Mouse (Mus musculus) adrenal gland, postnatal 4 days (tissue): ENCODE results near the gene Ctsf. TPM values are rescaled to one million over a fixed set of nuclear protein-coding genes. Genes with fewer than 3 reads are reported as not detected.

ENCODE experiments used
- DNase-seq, 2 experiments: peaks; one replicate each; pipeline ENCODE4 v3.0.0; 2021 to 2022; ENCODE audit warnings: low spot score in 2 of 2, mixed read lengths in 2 of 2
- total RNA-seq, 2 experiments: library from RNA; stranded (reverse); gene quantifications; 2 replicates each; pipeline ENCODE4 v1.2.3; 2021

Gene Ctsf
- total RNA-seq, 2 experiments from 2014 or later: 256 to 274 TPM

GRCm38 (mm10) chr19:4908107-4908506, 53.2 kb downstream of the Ctsf start:
- DNase-seq: no peak

DNA sequence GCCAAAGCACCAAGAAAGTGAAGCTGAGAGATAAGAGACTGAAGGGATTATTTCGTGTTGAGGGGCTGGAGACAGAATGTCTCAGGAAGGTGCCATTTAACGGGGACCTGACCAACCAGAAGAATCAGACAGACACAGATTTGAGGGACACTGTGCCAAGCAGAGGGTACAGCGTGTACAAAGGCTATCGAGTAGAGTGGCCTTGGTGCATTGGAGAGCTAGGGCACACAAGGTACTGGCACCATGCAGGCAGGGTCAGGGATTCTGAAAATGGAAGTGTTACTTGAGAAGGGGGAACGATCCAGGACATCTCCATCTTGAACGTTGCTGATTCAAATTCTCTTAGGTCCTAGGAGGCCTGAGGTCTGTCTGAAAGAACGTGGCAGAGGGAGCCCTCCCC, 54.4 kb downstream of the Ctsf start:
- DNase-seq: no peak

Other genes with a start within 250 kb of the Ctsf start
- gene Lrfn4, start 239.5 kb upstream of the Ctsf start, total RNA-seq: 10 to 100 TPM; 15.8 to 20.0 TPM
- gene Rce1, start 229.5 kb upstream of the Ctsf start, total RNA-seq: 10 to 100 TPM; 35.7 to 39.5 TPM
- under 1 TPM; 0.28 to 0.56 TPM for gene Gm960, start 156.5 kb upstream of the Ctsf start, total RNA-seq
- gene Sptbn2, start 144.0 kb upstream of the Ctsf start, total RNA-seq: 1 to 10 TPM; 4.7 to 5.3 TPM
- 10 to 100 TPM; 15.7 to 15.9 TPM for gene Rbm4b, start 98.6 kb upstream of the Ctsf start, total RNA-seq
- 10 to 100 TPM; 65.4 to 65.7 TPM for gene Rbm4, start 61.2 kb upstream of the Ctsf start, total RNA-seq
- 10 to 100 TPM; 15.1 to 27.1 TPM for gene Gm21992, start 43.5 kb upstream of the Ctsf start, total RNA-seq
- 10 to 100 TPM; 55.8 to 57.7 TPM for gene Rbm14, start 43.5 kb upstream of the Ctsf start, total RNA-seq
- gene Ccs, start 15.8 kb upstream of the Ctsf start, total RNA-seq: 10 to 100 TPM; 87.5 to 98.7 TPM
- under 1 TPM in 1 of 2 experiments, not detected in 1; 0.17 TPM for gene Ccdc87, start 15.8 kb upstream of the Ctsf start, total RNA-seq
- gene Actn3, start 22.8 kb downstream of the Ctsf start, total RNA-seq: 10 to 100 TPM in 1 of 2 experiments, 1 to 10 TPM in 1; 8.5 to 35.5 TPM
- 10 to 100 TPM; 19.5 to 19.7 TPM for gene Zdhhc24, start 23.5 kb downstream of the Ctsf start, total RNA-seq
- 10 to 100 TPM; 13.1 to 15.5 TPM for gene Bbs1, start 51.5 kb downstream of the Ctsf start, total RNA-seq
- 100 to 1,000 TPM; 110 to 113 TPM for gene Dpp3, start 73.2 kb downstream of the Ctsf start, total RNA-seq
- gene Peli3, start 88.0 kb downstream of the Ctsf start, total RNA-seq: 1 to 10 TPM; 6.7 to 7.3 TPM
- 10 to 100 TPM; 58.8 to 68.9 TPM for gene Mrpl11, start 107.0 kb downstream of the Ctsf start, total RNA-seq
- under 1 TPM; 0.71 to 0.78 TPM for gene Npas4, start 135.2 kb downstream of the Ctsf start, total RNA-seq
- gene Slc29a2, start 168.7 kb downstream of the Ctsf start, total RNA-seq: 1 to 10 TPM; 6.6 to 7.2 TPM
- 10 to 100 TPM; 48.0 to 49.0 TPM for gene B4gat1, start 183.7 kb downstream of the Ctsf start, total RNA-seq
- gene AC124502.3, start 183.8 kb downstream of the Ctsf start, total RNA-seq: 1 to 10 TPM; 1.3 to 2.0 TPM
- 10 to 100 TPM; 29.6 to 35.1 TPM for gene Brms1, start 186.2 kb downstream of the Ctsf start, total RNA-seq
- gene Rin1, start 195.4 kb downstream of the Ctsf start, total RNA-seq: 1 to 10 TPM; 5.1 TPM
- 10 to 100 TPM; 45.8 to 47.6 TPM for gene Cd248, start 212.9 kb downstream of the Ctsf start, total RNA-seq
- 1 to 10 TPM; 3.8 to 4.9 TPM for gene Tmem151a, start 230.4 kb downstream of the Ctsf start, total RNA-seq
- gene Yif1a, start 233.4 kb downstream of the Ctsf start, total RNA-seq: 10 to 100 TPM; 68.4 to 72.5 TPM
- gene Cnih2, start 243.4 kb downstream of the Ctsf start, total RNA-seq: 10 to 100 TPM; 11.4 to 15.2 TPM